Mouse (Mus musculus) megakaryocyte-erythroid progenitor cell, adult 5-6 weeks (primary cell): ENCODE data around the gene Cysrt1. TPM values are rescaled to one million over a fixed set of nuclear protein-coding genes. Genes with fewer than 3 reads are reported as not detected.

Experiments
- ATAC-seq: replicated peaks from 2 replicates; pipeline ENCODE4 v1.8.0; 2016; ENCODE audit warnings: mild to moderate bottlenecking, inconsistent platforms; ENCODE audit not compliant: severe bottlenecking, poor library complexity, low FRiP score, low TSS enrichment
- total RNA-seq, 2 experiments: library from RNA; stranded (forward) in 1 of 2; stranded (reverse) in 1 of 2; fragments of 200-1000, 215-1000 nt in 1 of 2; fragments of >200 nt in 1 of 2; fragmentation: Nextera tagmentation in 1 of 2; gene quantifications; 2 replicates each; pipeline ENCODE4 v1.2.3; 2014 to 2017

Gene Cysrt1
- total RNA-seq (2014; fragmentation: Nextera tagmentation), result not detected in 2 replicates
- not detected in 2 replicates for total RNA-seq (2017)

DNA sequence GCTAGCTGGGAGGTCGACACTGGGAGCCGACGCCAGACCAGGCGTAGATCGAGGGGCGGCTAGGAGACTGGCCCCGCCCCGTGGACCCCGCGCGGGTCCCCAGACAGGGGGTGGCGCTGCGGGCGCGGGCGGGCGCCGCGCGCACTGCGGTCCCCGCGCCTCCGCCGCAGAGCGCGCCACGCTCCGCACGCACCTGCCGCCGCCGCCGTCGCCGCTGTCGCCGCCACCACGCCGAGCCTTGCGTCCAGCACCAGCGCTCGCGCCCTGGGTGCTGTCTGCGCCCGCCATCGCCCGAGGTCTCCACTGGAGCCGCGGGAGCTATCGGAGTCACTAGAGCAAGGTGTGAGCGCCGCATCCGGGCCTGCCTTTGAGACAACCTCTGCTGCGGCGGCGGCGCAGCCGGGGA is at the start of gene Cysrt1, which contains the start of gene Rnf208:
Gene Cysrt1, minus strand, starts transcription at position 352 of the 406 bp plus-strand sequence.
Gene Rnf208, plus strand, starts transcription at position 155 of the 406 bp plus-strand sequence.
- ATAC-seq, result no peak

GRCm38 (mm10) chr2:25291184-25292053 is 49.2 kb upstream of the Cysrt1 start:
- ATAC-seq, result no peak

GRCm38 (mm10) chr2:25290816-25291130 is 48.5 kb upstream of the Cysrt1 start:
- no peak for ATAC-seq

DNA sequence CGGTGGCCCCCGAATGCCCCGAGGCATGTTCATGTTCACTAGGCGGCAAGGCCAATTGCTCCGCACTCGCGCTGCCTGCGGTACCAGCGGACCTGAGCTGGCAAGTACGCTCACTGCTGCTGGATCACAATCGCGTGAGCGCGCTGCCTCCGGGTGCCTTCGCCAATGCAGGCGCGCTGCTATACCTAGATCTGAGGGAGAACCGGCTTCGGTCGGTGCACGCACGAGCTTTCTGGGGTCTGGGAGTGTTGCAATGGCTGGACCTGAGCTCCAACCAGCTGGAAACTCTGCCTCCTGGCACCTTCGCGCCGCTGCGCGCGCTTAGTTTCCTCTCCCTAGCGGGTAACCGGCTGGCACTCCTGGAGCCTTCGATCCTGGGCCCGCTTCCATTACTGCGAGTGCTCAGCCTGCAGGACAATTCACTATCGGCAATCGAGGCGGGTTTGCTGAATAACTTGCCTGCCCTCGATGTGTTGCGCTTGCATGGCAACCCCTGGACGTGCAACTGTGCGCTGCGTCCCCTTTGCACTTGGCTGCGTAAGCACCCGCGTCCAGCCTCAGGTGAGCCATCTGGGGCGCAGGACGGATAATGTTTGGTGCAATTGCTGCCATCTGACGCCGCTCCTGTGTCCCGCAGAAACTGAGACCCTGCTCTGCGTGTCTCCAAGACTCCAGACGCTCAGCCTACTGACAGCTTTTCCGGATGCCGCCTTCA is 48.0 kb upstream of the Cysrt1 start:
- ATAC-seq, result no peak

GRCm38 (mm10) chr2:25289651-25290050 is 47.4 kb upstream of the Cysrt1 start, which contains the start of gene Lrrc26:
Gene Lrrc26 (plus strand): TSS chr2:25289915.
- ATAC-seq, result no peak

DNA sequence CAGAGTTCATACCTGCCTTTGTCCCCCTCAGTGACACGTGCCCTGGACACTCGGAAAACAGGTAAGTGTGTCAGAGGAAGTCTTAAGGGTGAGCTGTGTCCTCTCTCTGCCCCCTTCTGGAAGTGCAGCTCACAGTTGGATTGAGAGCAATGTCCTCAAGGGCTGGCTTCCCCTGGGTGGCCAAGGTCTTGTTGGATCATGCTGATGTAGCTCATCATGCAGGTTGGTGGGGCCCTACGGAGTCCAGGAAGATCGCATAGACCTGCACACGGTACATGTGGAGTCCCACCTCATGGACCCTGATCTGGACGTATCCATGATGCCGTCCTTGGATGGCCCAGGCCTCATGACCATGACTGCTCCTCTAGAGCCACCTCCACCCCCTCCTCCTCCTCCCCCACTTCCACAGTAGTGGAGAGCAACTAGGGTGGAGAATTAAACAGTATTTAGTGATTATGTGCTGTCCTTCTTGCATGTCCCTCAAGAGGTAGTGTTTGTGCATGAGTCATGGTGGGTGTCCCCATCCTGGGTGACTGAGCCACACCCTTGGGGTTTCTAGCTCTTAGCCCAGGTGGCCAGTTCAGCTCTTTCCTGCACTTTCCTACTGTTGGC is 46.6 kb upstream of the Cysrt1 start:
- no peak for ATAC-seq

GRCm38 (mm10) chr2:25287927-25288649 is 45.8 kb upstream of the Cysrt1 start, which contains the start of gene Tmem210:
Gene Tmem210 (plus strand): TSS chr2:25288145.
- ATAC-seq, result no peak

GRCm38 (mm10) chr2:25286837-25287636 is 44.8 kb upstream of the Cysrt1 start:
- ATAC-seq, result peak; percentile 76

- peak; percentile 59 for ATAC-seq
Measured at GRCm38 (mm10) chr2:25286314-25286713, 44.1 kb upstream of the Cysrt1 start.

DNA sequence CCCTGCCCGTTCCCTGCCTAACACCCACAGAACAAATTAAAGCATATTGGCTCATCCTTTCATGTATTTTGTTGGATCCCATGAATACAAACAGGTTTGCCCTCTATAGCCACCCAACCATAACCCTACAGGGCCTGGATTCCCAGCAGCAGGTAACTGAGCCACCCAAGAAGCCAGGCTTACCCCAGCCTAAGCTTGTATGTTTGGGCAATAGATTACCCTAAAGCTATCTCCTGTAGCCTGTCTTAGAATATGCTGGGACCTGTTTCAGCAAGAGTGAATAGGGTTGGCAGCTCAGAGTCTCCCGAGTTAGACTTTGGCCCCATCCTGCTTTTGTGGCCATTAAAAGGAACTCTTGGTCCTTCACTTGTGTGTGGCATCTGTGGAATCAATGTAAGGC is 43.3 kb upstream of the Cysrt1 start:
- no peak for ATAC-seq

DNA sequence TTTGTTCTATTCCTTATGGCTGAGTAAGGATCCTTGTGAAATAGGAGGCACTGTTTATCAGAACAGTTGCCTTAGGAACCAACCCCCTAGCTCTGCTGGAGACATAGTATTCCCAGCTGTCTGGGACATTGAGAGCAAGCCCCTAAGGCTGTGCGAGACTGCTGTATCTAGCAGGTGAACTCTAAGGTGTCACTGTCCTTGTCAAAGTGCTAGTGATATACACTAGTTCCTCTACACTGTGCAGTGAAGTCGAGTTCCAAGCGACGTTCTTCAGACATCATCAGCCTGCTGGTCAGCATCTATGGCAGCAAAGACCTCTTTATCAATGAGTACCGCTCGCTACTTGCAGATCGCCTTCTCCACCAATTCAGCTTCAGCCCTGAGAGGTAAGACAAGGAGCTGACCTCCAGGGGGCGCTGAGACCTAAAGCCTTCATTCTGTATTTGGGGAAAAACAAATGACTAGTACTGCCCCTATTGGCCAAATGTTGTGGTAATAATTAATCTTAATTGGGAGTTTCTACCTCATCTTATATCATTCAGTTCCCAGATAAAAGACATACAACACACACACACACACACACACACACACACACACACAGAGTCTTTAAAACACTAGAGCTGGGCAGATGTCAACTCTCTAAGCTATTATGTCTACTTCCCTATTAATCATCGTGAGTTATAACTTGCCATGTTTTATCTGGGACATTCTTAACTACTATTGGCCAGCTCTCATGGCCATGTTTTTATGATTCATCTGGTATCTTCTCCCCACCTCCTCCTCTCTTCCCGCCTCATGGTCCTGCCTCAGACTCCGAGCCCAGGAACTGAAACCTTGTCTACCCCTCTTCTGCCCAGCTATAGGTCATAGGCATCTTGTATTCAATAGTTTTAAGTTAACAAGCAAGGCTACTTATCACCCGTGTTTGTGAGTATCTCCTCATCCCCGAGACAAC is 37.0 kb upstream of the Cysrt1 start:
- ATAC-seq, result peak; percentile 95

- ATAC-seq, result no peak
Measured at GRCm38 (mm10) chr2:25273010-25273409, 30.8 kb upstream of the Cysrt1 start.

GRCm38 (mm10) chr2:25272515-25272914 is 30.3 kb upstream of the Cysrt1 start:
- no peak for ATAC-seq

- peak; percentile 87 for ATAC-seq
Measured at GRCm38 (mm10) chr2:25271827-25272511, 29.7 kb upstream of the Cysrt1 start, which contains the start of the genes Ssna1 and Anapc2. Gene Ssna1 (minus strand): TSS chr2:25272438. Gene Anapc2 (plus strand): TSS chr2:25272478.

GRCm38 (mm10) chr2:25267746-25268309 is 25.6 kb upstream of the Cysrt1 start:
- ATAC-seq, result no peak

- no peak for ATAC-seq
Measured at GRCm38 (mm10) chr2:25267241-25267640, 25.0 kb upstream of the Cysrt1 start.

DNA sequence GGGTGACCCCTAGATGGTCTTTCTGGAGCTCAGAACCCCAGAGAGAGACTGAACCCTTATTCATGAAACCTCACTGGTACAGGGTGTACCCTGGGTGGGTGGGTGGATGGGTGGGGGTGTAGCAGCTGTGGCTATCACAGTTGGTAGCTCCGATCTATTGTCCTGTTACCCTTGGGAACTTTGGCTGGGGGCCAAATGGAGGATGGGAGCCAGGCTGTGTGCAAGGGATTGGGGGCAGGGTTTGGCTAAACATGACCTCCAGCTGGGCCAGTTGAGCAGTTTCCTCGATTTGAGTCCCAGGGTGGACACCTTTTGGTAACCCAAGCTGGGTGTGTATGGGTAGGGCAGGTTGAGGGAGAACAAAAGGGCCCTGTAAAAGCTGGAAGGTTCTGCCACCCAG is 24.5 kb upstream of the Cysrt1 start:
- ATAC-seq, result no peak
